Mouse (Mus musculus) MEL (cell line): ENCODE results near the gene Zbtb38. TPM values are rescaled to one million over a fixed set of nuclear protein-coding genes. Genes with fewer than 3 reads are reported as not detected.
A peak's percentile ranks its signal among the peaks of the same experiment; 100 is the strongest.

ENCODE experiments used
- DNase-seq: peaks from one replicate; pipeline ENCODE4 v3.0.0; 2011; ENCODE audit warnings: low read depth, low spot score
- H3K27ac ChIP-seq: 2 replicates; pipeline ENCODE4 v1.5.1; 2012; ENCODE audit warnings: low read depth, mild to moderate bottlenecking, control low read depth, low read length, moderate library complexity; ENCODE audit not compliant: control insufficient read depth
- H3K27me3 ChIP-seq, 2 experiments: fragments of 150-350 bp in 1 of 2; sonication (generic) in 1 of 2; 2 replicates each; pipeline ENCODE4 v1.6.1; 2012; ENCODE audit warnings: low read length in 2 of 2, mild to moderate bottlenecking in 2 of 2, improper control_type of control experiment in 1 of 2, moderate library complexity in 1 of 2; ENCODE audit not compliant: insufficient read depth in 2 of 2, control insufficient read depth in 1 of 2
- H3K36me3 ChIP-seq, 2 experiments: 2 replicates each; pipeline ENCODE4 v1.6.1; 2012 to 2014; ENCODE audit warnings: low read length in 2 of 2, improper control_type of control experiment in 1 of 2, inconsistent platforms in 1 of 2, mild to moderate bottlenecking in 1 of 2; ENCODE audit not compliant: insufficient read depth in 2 of 2, control insufficient read depth in 1 of 2
- H3K4me1 ChIP-seq, 2 experiments: fragments of 150-350 bp in 1 of 2; sonication (generic) in 1 of 2; 2 replicates each; pipeline ENCODE4 v1.6.1; 2012; ENCODE audit warnings: low read length in 2 of 2, improper control_type of control experiment in 1 of 2, mild to moderate bottlenecking in 1 of 2; ENCODE audit not compliant: insufficient read depth in 2 of 2, control insufficient read depth in 1 of 2
- H3K4me3 ChIP-seq, 2 experiments: fragments of 150-350 bp in 1 of 2; sonication (generic) in 1 of 2; 2 replicates each; pipeline ENCODE4 v1.5.1; 2012; ENCODE audit warnings: low read depth in 2 of 2, low read length in 2 of 2, mild to moderate bottlenecking in 2 of 2, moderate library complexity in 2 of 2, control low read depth in 1 of 2, improper control_type of control experiment in 1 of 2; ENCODE audit not compliant: control insufficient read depth in 1 of 2, insufficient read depth in 1 of 2
- H3K79me2 ChIP-seq: 2 replicates; pipeline ENCODE4 v1.6.1; 2012; ENCODE audit warnings: mild to moderate bottlenecking, low read length, moderate library complexity; ENCODE audit not compliant: control insufficient read depth, poor library complexity, insufficient read depth
- H3K9ac ChIP-seq: 2 replicates; pipeline ENCODE4 v1.6.1; 2012; ENCODE audit warnings: low read depth, mild to moderate bottlenecking, control low read depth, low read length, moderate library complexity; ENCODE audit not compliant: control insufficient read depth, poor library complexity, severe bottlenecking
- H3K9me3 ChIP-seq: fragments of 150-350 bp; sonication (generic); replicated peaks from 2 replicates; pipeline ENCODE4 v1.6.1; 2012; ENCODE audit warnings: mild to moderate bottlenecking, low read length, improper control_type of control experiment, moderate library complexity; ENCODE audit not compliant: insufficient read depth
- CHD1 ChIP-seq: IDR thresholded peaks from 2 replicates; pipeline ENCODE4 v1.6.1; 2012; ENCODE audit warnings: low read depth, mild to moderate bottlenecking, inconsistent platforms, low read length, improper control_type of control experiment
- CHD2 ChIP-seq: IDR thresholded peaks from 2 replicates; pipeline ENCODE4 v1.6.1; 2011; ENCODE audit warnings: low read length, improper control_type of control experiment
- CTCF ChIP-seq, 3 experiments: IDR thresholded peaks in 2 of 3; conservative IDR thresholded peaks in 1 of 3; 2 replicates each; pipeline ENCODE4 v1.5.1; 2011 to 2012; ENCODE audit warnings: low read length in 3 of 3, low read depth in 2 of 3, mild to moderate bottlenecking in 2 of 3, improper control_type of control experiment in 1 of 3, inconsistent platforms in 1 of 3, mixed read lengths in 1 of 3, moderate library complexity in 1 of 3; ENCODE audit not compliant: control insufficient read depth in 1 of 3, insufficient read depth in 1 of 3, poor library complexity in 1 of 3, severe bottlenecking in 1 of 3
- E2F4 ChIP-seq: IDR thresholded peaks from 2 replicates; pipeline ENCODE4 v1.6.1; 2011; ENCODE audit warnings: low read depth, low read length, improper control_type of control experiment, borderline replicate concordance
- EP300 ChIP-seq, 2 experiments: IDR thresholded peaks; 2 replicates each; pipeline ENCODE4 v1.6.1; 2011; ENCODE audit warnings: improper control_type of control experiment in 2 of 2, low read length in 2 of 2, low read depth in 1 of 2, mild to moderate bottlenecking in 1 of 2
- ETS1 ChIP-seq: IDR thresholded peaks from 2 replicates; pipeline ENCODE4 v1.6.1; 2012; ENCODE audit warnings: low read depth, mild to moderate bottlenecking, inconsistent platforms, low read length, improper control_type of control experiment, moderate library complexity
- HCFC1 ChIP-seq: IDR thresholded peaks from 2 replicates; pipeline ENCODE4 v1.6.1; 2012; ENCODE audit warnings: low read depth, mild to moderate bottlenecking, inconsistent platforms, low read length, improper control_type of control experiment, moderate library complexity
- JUND ChIP-seq: IDR thresholded peaks from 2 replicates; pipeline ENCODE4 v1.6.1; 2011; ENCODE audit warnings: low read depth, mild to moderate bottlenecking, improper control_type of control experiment, low read length
- KAT2A ChIP-seq: conservative IDR thresholded peaks from 2 replicates; pipeline ENCODE4 v1.6.1; 2012; ENCODE audit warnings: low read depth, low read length, improper control_type of control experiment, inconsistent platforms
- MAX ChIP-seq: IDR thresholded peaks from 2 replicates; pipeline ENCODE4 v1.6.1; 2011; ENCODE audit warnings: low read length, improper control_type of control experiment
- MAZ ChIP-seq: IDR thresholded peaks from 2 replicates; pipeline ENCODE4 v1.6.1; 2012; ENCODE audit warnings: low read depth, mild to moderate bottlenecking, inconsistent platforms, low read length, improper control_type of control experiment
- MXI1 ChIP-seq: IDR thresholded peaks from 2 replicates; pipeline ENCODE4 v1.6.1; 2011; ENCODE audit warnings: mild to moderate bottlenecking, low read depth, low read length, improper control_type of control experiment
- MYC ChIP-seq: IDR thresholded peaks from 2 replicates; pipeline ENCODE4 v1.6.1; 2011; ENCODE audit warnings: low read depth, mild to moderate bottlenecking, low read length, improper control_type of control experiment, moderate library complexity
- NRF1 ChIP-seq: IDR thresholded peaks from 2 replicates; pipeline ENCODE4 v1.6.1; 2014; ENCODE audit warnings: low read depth, mild to moderate bottlenecking, inconsistent platforms, low read length, improper control_type of control experiment, moderate library complexity; ENCODE audit not compliant: poor library complexity, insufficient read depth, severe bottlenecking
- POLR2A ChIP-seq, 2 experiments: IDR thresholded peaks; 2 replicates each; pipeline ENCODE4 v1.6.1; 2011 to 2012; ENCODE audit warnings: low read length in 2 of 2, mild to moderate bottlenecking in 2 of 2, control low read depth in 1 of 2, improper control_type of control experiment in 1 of 2, low read depth in 1 of 2, moderate library complexity in 1 of 2; ENCODE audit not compliant: control insufficient read depth in 1 of 2, insufficient read depth in 1 of 2, poor library complexity in 1 of 2
- POLR2AphosphoS2 ChIP-seq: IDR thresholded peaks from 2 replicates; pipeline ENCODE4 v1.6.1; 2011; ENCODE audit warnings: low read length, improper control_type of control experiment
- RAD21 ChIP-seq: IDR thresholded peaks from 2 replicates; pipeline ENCODE4 v1.6.1; 2011; ENCODE audit warnings: mild to moderate bottlenecking, low read depth, low read length, improper control_type of control experiment
- SIN3A ChIP-seq: IDR thresholded peaks from 2 replicates; pipeline ENCODE4 v1.6.1; 2012; ENCODE audit warnings: low read length, improper control_type of control experiment, inconsistent platforms
- SMC3 ChIP-seq: IDR thresholded peaks from 2 replicates; pipeline ENCODE4 v1.6.1; 2011; ENCODE audit warnings: low read depth, low read length, improper control_type of control experiment
- TBP ChIP-seq: IDR thresholded peaks from 2 replicates; pipeline ENCODE4 v1.8.0; 2011; ENCODE audit warnings: low read depth, low read length, improper control_type of control experiment
- TCF12 ChIP-seq: IDR thresholded peaks from 2 replicates; pipeline ENCODE4 v1.6.1; 2014; ENCODE audit warnings: low read depth, mild to moderate bottlenecking, inconsistent platforms, low read length, improper control_type of control experiment, moderate library complexity
- UBTF ChIP-seq: IDR thresholded peaks from 2 replicates; pipeline ENCODE4 v1.6.1; 2012; ENCODE audit warnings: low read depth, mild to moderate bottlenecking, inconsistent platforms, low read length, improper control_type of control experiment, moderate library complexity, borderline replicate concordance; ENCODE audit not compliant: insufficient read depth
- USF2 ChIP-seq, 2 experiments: IDR thresholded peaks; 2 replicates each; pipeline ENCODE4 v1.6.1; 2011 to 2012; ENCODE audit warnings: improper control_type of control experiment in 2 of 2, low read length in 2 of 2, borderline replicate concordance in 1 of 2, inconsistent platforms in 1 of 2, low read depth in 1 of 2, mild to moderate bottlenecking in 1 of 2; ENCODE audit not compliant: insufficient read depth in 1 of 2
- ZC3H11A ChIP-seq: IDR thresholded peaks from 2 replicates; pipeline ENCODE4 v1.6.1; 2012; ENCODE audit warnings: low read depth, mild to moderate bottlenecking, inconsistent platforms, low read length, improper control_type of control experiment
- ZKSCAN1 ChIP-seq: IDR thresholded peaks from 2 replicates; pipeline ENCODE4 v1.6.1; 2012; ENCODE audit warnings: low read depth, mild to moderate bottlenecking, inconsistent platforms, low read length, improper control_type of control experiment, moderate library complexity
- ZMIZ1 ChIP-seq: IDR thresholded peaks from 2 replicates; pipeline ENCODE4 v1.6.1; 2012; ENCODE audit warnings: low read depth, mild to moderate bottlenecking, inconsistent platforms, low read length, improper control_type of control experiment, moderate library complexity
- polyA plus RNA-seq, 2 experiments: library from polyadenylated mRNA; stranded (reverse) in 1 of 2; unstranded in 1 of 2; fragments of >175 nt in 1 of 2; fragments of >200 nt in 1 of 2; gene quantifications; 2 replicates each; pipeline versions ENCODE4 v1.2.1 to v1.2.4; 2012; ENCODE audit warnings: low replicate concordance in 2 of 2, low read depth in 1 of 2; ENCODE audit not compliant: insufficient read length in 2 of 2, insufficient read depth in 1 of 2, missing spikeins in 1 of 2
- total RNA-seq: library from RNA; depleted of rRNA; stranded (reverse); fragments of 300-350 nt; gene quantifications from 2 replicates; pipeline ENCODE4 v1.2.3, GENCODE M21; 2012

Gene Zbtb38
- total and polyA plus RNA-seq, 3 experiments = 10.9 to 65.0 (median 12.2) TPM

GRCm38 (mm10) chr9:96669877-96670276 lies 82.8 kb downstream of the Zbtb38 start (continued):
- TF ChIP-seq ZC3H11A (peak; percentile 97), RAD21 (peak; percentile 93)
- TF ChIP-seq, all 39 proteins: peak for 15

GRCm38 (mm10) chr9:96668628-96669027 lies 84.0 kb downstream of the Zbtb38 start:
- H3K4me3 ChIP-seq = no peak overlapping the region
- H3K36me3 ChIP-seq = no peaks in the 10 kb centered on the region
- H3K9ac ChIP-seq = no peak overlapping the region
- TF ChIP-seq ZC3H11A (peak; percentile 97), SMC3 (peak; percentile 99), NRF1 (0 out of 2 replicates have a peak, but pooled peaks have one; percentile 18), USF2 (IDR thresholded peaks at IDR 0.05; ENCODE audit: borderline replicate concordance in 1 of 2, insufficient read depth in 1 of 2, low read depth in 1 of 2, low read length in 2 of 2) (no peak), EP300 (IDR thresholded peaks at IDR 0.05; ENCODE audit: low read depth in 1 of 2, low read length in 2 of 2) (no peak), MAX (no peak), CHD2 (no peak), CTCF (IDR thresholded peaks at IDR 0.05 in 2 of 3, conservative IDR thresholded peaks at IDR 0.05 in 1 of 3; ENCODE audit: control insufficient read depth in 1 of 3, insufficient read depth in 1 of 3, low read depth in 2 of 3, low read length in 3 of 3, poor library complexity in 1 of 3, severe bottlenecking in 1 of 3) (peak in 2 of 3 experiments; percentile 91 to 96; a peak in 5 of 6 replicates), RAD21 (peak; percentile 96), UBTF (no peak), MAZ (no peak), MYC (0 out of 2 replicates have a peak, but pooled peaks have one; percentile 32), JUND (0 out of 2 replicates have a peak, but pooled peaks have one; percentile 38), HCFC1 (no peak), SIN3A (peak; percentile 46; the same call in 1 of the 2 replicates)
- H3K27ac ChIP-seq = no peak overlapping the region
- no peaks in the 10 kb centered on the region for H3K9me3 ChIP-seq
- peak; percentile 85 for DNase-seq
- H3K4me1 ChIP-seq = no peaks in the 10 kb centered on the region; a peak in 1 of 4 replicates
- no peaks in the 10 kb centered on the region for H3K79me2 ChIP-seq
- H3K27me3 ChIP-seq = no peaks in the 10 kb centered on the region

GRCm38 (mm10) chr9:96660510-96661244 lies 92.0 kb downstream of the Zbtb38 start:
- no peaks in the 10 kb centered on the region for H3K79me2 ChIP-seq
- no peak overlapping the region for H3K9ac ChIP-seq
- H3K4me1 ChIP-seq = no peaks in the 10 kb centered on the region; a peak in 1 of 4 replicates
- H3K9me3 ChIP-seq = no peaks in the 10 kb centered on the region
- H3K4me3 ChIP-seq = no peak overlapping the region
- no peaks in the 10 kb centered on the region for H3K36me3 ChIP-seq
- DNase-seq = no peak
- H3K27ac ChIP-seq = no peak overlapping the region
- no peaks in the 10 kb centered on the region for H3K27me3 ChIP-seq
- TF ChIP-seq EP300 (IDR thresholded peaks at IDR 0.05; ENCODE audit: low read depth in 1 of 2, low read length in 2 of 2) (no peak), CHD2 (no peak), CHD1 (no peak), KAT2A (no peak), E2F4 (no peak), MYC (no peak), CTCF (IDR thresholded peaks at IDR 0.05 in 2 of 3, conservative IDR thresholded peaks at IDR 0.05 in 1 of 3; ENCODE audit: control insufficient read depth in 1 of 3, insufficient read depth in 1 of 3, low read depth in 2 of 3, low read length in 3 of 3, poor library complexity in 1 of 3, severe bottlenecking in 1 of 3) (no peak), ZMIZ1 (no peak), POLR2AphosphoS2 (no peak), TBP (no peak), TCF12 (no peak), NRF1 (no peak), SIN3A (no peak), MXI1 (no peak), ETS1 (no peak), MAX (no peak), ZKSCAN1 (no peak), POLR2A (IDR thresholded peaks at IDR 0.05; ENCODE audit: control insufficient read depth in 1 of 2, insufficient read depth in 1 of 2, low read depth in 1 of 2, low read length in 2 of 2, poor library complexity in 1 of 2) (no peak), MAZ (no peak)
